Mouse (Mus musculus) small intestine, adult 2 months (tissue): ENCODE data around the gene Kcnab2.

Experiments
- CTCF ChIP-seq: fragments of 200-500 bp; IDR thresholded peaks from 2 replicates; pipeline ENCODE4 v1.5.1; 2012; ENCODE audit warnings: low read depth, mild to moderate bottlenecking, control low read depth, inconsistent platforms, low read length, moderate library complexity, mixed read lengths; ENCODE audit not compliant: insufficient replicate concordance, insufficient read length; ENCODE audit errors: extremely low read depth
- POLR2A ChIP-seq: fragments of 200-500 bp; IDR thresholded peaks from 2 replicates; pipeline ENCODE4 v1.6.1; 2012; ENCODE audit warnings: low read depth, mild to moderate bottlenecking, control low read depth, inconsistent platforms, low read length, moderate library complexity

DNA sequence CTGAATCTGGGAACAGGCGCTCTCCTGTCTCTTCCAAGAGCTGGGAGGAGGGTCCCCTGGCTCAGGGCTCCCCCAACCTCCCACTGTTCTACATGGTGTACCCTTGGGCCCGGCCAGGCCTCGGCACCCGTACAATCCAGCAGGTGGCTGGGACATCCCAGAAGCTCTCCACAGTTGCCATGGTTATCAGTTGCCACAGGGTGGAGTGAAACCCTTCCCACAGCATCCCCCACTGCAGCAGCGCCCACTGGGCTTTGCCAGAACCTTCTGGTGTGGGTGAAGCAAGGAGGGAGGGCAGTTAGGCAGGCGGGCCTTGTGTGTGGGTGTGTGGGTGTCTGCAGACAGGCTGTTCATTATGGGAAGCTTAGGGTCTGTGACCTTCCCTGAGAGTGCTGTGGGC, 9.7 kb downstream of the Kcnab2 start:
- no peak for TF ChIP-seq CTCF
- TF ChIP-seq POLR2A: no peak
